Mouse (Mus musculus) kidney, embryonic 14.5 days (tissue): ENCODE results near the gene Ccdc13. TPM values are rescaled to one million over a fixed set of nuclear protein-coding genes. Genes with fewer than 3 reads are reported as not detected.

Experiments used
- ATAC-seq: fragments of 200-750 bp; cut with Nextera tagmentation; 2 replicates; pipeline ENCODE4 v1.8.0; 2017; ENCODE audit warnings: moderate number of reproducible peaks, mild to moderate bottlenecking, moderate TSS enrichment, moderate library complexity; ENCODE audit not compliant: low FRiP score, low TSS enrichment
- H3K27ac ChIP-seq: fragments of 300-500 bp; sonication (generic); 2 replicates; pipeline ENCODE4 v1.5.1; 2014; ENCODE audit warnings: low read depth, mild to moderate bottlenecking, low read length, moderate library complexity, mixed read lengths
- H3K27me3 ChIP-seq: fragments of 300-500 bp; sonication (generic); 2 replicates; pipeline ENCODE4 v1.6.1; 2014; ENCODE audit warnings: mild to moderate bottlenecking, low read length; ENCODE audit not compliant: control insufficient read depth, insufficient read depth
- H3K36me3 ChIP-seq: fragments of 300-500 bp; sonication (generic); 2 replicates; pipeline ENCODE4 v1.6.1; 2014; ENCODE audit warnings: low read length, mixed read lengths; ENCODE audit not compliant: control insufficient read depth, insufficient read depth
- H3K4me1 ChIP-seq: fragments of 300-500 bp; sonication (generic); 2 replicates; pipeline ENCODE4 v1.6.1; 2014; ENCODE audit warnings: low read length, mixed read lengths; ENCODE audit not compliant: control insufficient read depth, insufficient read depth
- H3K4me2 ChIP-seq: fragments of 300-500 bp; sonication (generic); replicated peaks from 2 replicates; pipeline ENCODE4 v1.6.1; 2014; ENCODE audit warnings: low read depth, mild to moderate bottlenecking, low read length
- H3K4me3 ChIP-seq: fragments of 300-500 bp; sonication (generic); 2 replicates; pipeline ENCODE4 v1.5.1; 2014; ENCODE audit warnings: mild to moderate bottlenecking, low read length
- H3K9ac ChIP-seq: fragments of 300-500 bp; sonication (generic); 2 replicates; pipeline ENCODE4 v1.6.1; 2014; ENCODE audit warnings: low read depth, mild to moderate bottlenecking, low read length, moderate library complexity
- H3K9me3 ChIP-seq: fragments of 300-500 bp; sonication (generic); 2 replicates; pipeline ENCODE4 v1.6.1; 2016; ENCODE audit warnings: low read length; ENCODE audit not compliant: control insufficient read depth
- WGBS: fragments of 180-500 bp; shearing (Covaris S2); extraction: QIAGEN DNeasy Blood & Tissue Kit; methylation state at CpG from one replicate; pipeline ENCODE4 v1.1.7; 2014; 5-methylcytosine and 5-hydroxymethylcytosine counted together
- polyA plus RNA-seq: library from polyadenylated mRNA; unstranded; fragments of >200 nt; fragmentation: Nextera tagmentation; extraction: Ambion mirVana; gene quantifications from 2 replicates; pipeline ENCODE4 v1.2.1, GENCODE M21; 2014

Gene Ccdc13
- polyA plus RNA-seq, 1 experiment from 2014 or later = 0.16 TPM

GRCm38 (mm10) chr9:121756785-121757184 lies 82.5 kb downstream of the Ccdc13 start:
- H3K36me3 ChIP-seq = peaks cover 46% of the 10 kb centered on the region
- no peak overlapping the region for H3K9ac ChIP-seq
- 89% methylated on average over 3 of the region's 3 CpGs for WGBS
- H3K4me3 ChIP-seq = no peak overlapping the region
- H3K27ac ChIP-seq = no peak overlapping the region
- no peaks in the 10 kb centered on the region for H3K9me3 ChIP-seq
- peaks cover 26% of the 10 kb centered on the region; the same call in 1 of the 2 replicates for H3K4me1 ChIP-seq
- no peaks in the 10 kb centered on the region for H3K27me3 ChIP-seq
- H3K4me2 ChIP-seq = no peak overlapping the region
- no peak for ATAC-seq

- no peaks in the 10 kb centered on the region for H3K9me3 ChIP-seq
- H3K4me2 ChIP-seq = no peak overlapping the region
- H3K27ac ChIP-seq = no peak overlapping the region
- WGBS = 93% methylated on average over 3 of the region's 3 CpGs
- no peak for ATAC-seq
- no peak overlapping the region for H3K4me3 ChIP-seq
- H3K4me1 ChIP-seq = peaks cover 17% of the 10 kb centered on the region; the same call in 1 of the 2 replicates
- peaks cover 68% of the 10 kb centered on the region for H3K36me3 ChIP-seq
- H3K27me3 ChIP-seq = no peaks in the 10 kb centered on the region
- H3K9ac ChIP-seq = no peak overlapping the region
Observed at GRCm38 (mm10) chr9:121754624-121755023, 84.6 kb downstream of the Ccdc13 start.

- H3K27ac ChIP-seq = no peak overlapping the region
- H3K9me3 ChIP-seq = no peaks in the 10 kb centered on the region
- H3K4me2 ChIP-seq = no peak overlapping the region
- no peak for ATAC-seq
- WGBS = 96% methylated on average over 9 of the region's 9 CpGs
- H3K4me3 ChIP-seq = no peak overlapping the region
- peaks cover 86% of the 10 kb centered on the region for H3K36me3 ChIP-seq
- no peak overlapping the region for H3K9ac ChIP-seq
- H3K4me1 ChIP-seq = peaks cover 4% of the 10 kb centered on the region; the same call in 1 of the 2 replicates
- H3K27me3 ChIP-seq = no peaks in the 10 kb centered on the region
Observed at GRCm38 (mm10) chr9:121752774-121753173, 86.5 kb downstream of the Ccdc13 start.

Other genes with a start within 250 kb of the Ccdc13 start
- gene Lyzl4, start 197.4 kb downstream of the Ccdc13 start, polyA plus RNA-seq = 0.53 TPM in 1 of 2 replicates, not detected in the other
- 0.47 TPM in 1 of 2 replicates, not detected in the other for gene Vipr1, start 196.7 kb downstream of the Ccdc13 start, polyA plus RNA-seq
- gene Sec22c, start 134.0 kb downstream of the Ccdc13 start, polyA plus RNA-seq = 5.8 and 12.0 TPM in 2 replicates
- 111 and 152 TPM in 2 replicates for gene Ss18l2, start 129.1 kb downstream of the Ccdc13 start, polyA plus RNA-seq
- gene Nktr, start 120.3 kb downstream of the Ccdc13 start, polyA plus RNA-seq = 59.6 and 83.7 TPM in 2 replicates
- gene Zfp651, start 80.1 kb downstream of the Ccdc13 start, polyA plus RNA-seq = 8.0 and 9.8 TPM in 2 replicates
- 0.08 TPM in 1 of 2 replicates, not detected in the other for gene Klhl40, start 61.9 kb downstream of the Ccdc13 start, polyA plus RNA-seq
- gene Hhatl, start 47.0 kb downstream of the Ccdc13 start, polyA plus RNA-seq = not detected in 2 replicates
- gene Higd1a, start 18.9 kb upstream of the Ccdc13 start, polyA plus RNA-seq = 133 and 175 TPM in 2 replicates
- 0.42 and 0.96 TPM in 2 replicates for gene Ackr2, start 58.9 kb upstream of the Ccdc13 start, polyA plus RNA-seq
- not detected in 2 replicates for gene Cyp8b1, start 76.8 kb upstream of the Ccdc13 start, polyA plus RNA-seq
- gene Fam198a, start 111.5 kb upstream of the Ccdc13 start, polyA plus RNA-seq = 0.73 and 1.0 TPM in 2 replicates
- 8.6 and 11.6 TPM in 2 replicates for gene Pomgnt2, start 157.6 kb upstream of the Ccdc13 start, polyA plus RNA-seq